Mouse (Mus musculus): ENCODE data around the gene Pglyrp1. TPM values are rescaled to one million over a fixed set of nuclear protein-coding genes. Genes with fewer than 3 reads are reported as not detected.

Gene Pglyrp1
- polyA plus RNA-seq, 1 experiment: 0.11 TPM

DNA sequence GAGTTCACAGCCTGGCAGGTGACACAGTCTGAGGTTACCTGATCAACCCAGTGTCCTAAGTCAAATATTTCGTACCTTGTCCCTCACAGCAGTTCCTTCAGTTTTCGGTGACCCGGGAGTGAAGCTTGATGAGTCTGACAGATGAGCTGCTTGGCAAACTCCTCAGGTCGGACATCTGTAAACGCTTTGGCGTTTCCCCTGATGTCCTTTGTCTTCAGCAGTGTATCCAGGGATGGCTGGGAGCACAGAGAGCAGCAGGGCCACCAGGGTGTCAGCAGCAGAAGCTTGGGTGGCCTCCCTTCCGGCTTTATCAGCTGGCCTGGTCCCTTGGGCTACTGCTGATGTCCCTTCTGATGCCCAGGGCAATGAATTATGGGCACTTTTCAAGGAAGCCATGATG, 7.6 kb downstream of the Pglyrp1 start:
- TF ChIP-seq GATA1 (IDR thresholded peaks at IDR 0.05; ENCODE audit: low read length) (no peak), TAL1 (IDR thresholded peaks at IDR 0.05; ENCODE audit: low read length) (no peak)
- H3K27me3 ChIP-seq (ENCODE audit: control insufficient read depth): no peaks in the 10 kb centered on the region
- H3K4me3 ChIP-seq (replicated peaks): no peak overlapping the region
- no peaks in the 10 kb centered on the region for H3K9me3 ChIP-seq (ENCODE audit: control insufficient read depth, low read length)
- no peaks in the 10 kb centered on the region for H3K4me1 ChIP-seq (ENCODE audit: control insufficient read depth)
- H3K36me3 ChIP-seq (ENCODE audit: control insufficient read depth): no peaks in the 10 kb centered on the region

DNA sequence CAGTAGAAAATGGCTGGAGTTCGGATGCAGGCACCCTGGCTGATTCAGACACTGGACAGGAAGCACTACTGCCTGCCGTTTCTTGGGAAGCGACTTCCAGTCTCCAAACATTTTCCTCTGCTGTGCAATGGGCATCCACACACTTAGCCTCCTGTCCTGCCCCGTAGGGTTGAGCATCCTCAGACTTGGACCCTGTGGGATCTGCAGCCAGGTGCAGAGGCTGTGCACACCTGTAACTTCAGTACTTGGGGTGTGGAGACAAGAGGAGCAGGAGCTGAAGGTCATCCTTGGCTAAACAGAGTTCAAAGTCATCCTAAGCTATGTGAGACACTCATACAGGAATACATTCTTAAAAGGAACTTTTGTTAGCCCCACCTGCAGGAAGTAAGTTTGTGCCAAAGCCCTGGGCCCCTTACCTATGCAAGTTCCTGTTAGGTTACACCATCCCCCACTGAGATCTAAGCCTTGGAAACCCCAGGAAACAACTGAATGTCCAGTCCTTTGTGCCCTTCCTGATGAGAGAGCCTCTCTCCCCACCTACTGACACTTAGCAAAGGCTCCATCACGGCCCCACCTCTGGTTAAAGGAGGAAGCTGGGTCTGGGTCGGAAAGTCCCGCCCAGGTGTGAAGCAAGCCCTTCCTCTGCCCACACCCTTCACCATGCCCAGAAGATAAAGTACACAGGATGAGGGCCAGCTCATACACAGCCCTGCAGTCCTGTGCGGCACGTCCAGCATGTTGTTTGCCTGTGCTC, 13.0 kb downstream of the Pglyrp1 start:
- Histone ChIP-seq H3K9me3 (ENCODE audit: control insufficient read depth, low read length) (no peaks in the 10 kb centered on the region), H3K36me3 (ENCODE audit: control insufficient read depth) (no peaks in the 10 kb centered on the region), H3K4me1 (ENCODE audit: control insufficient read depth) (no peaks in the 10 kb centered on the region), H3K4me3 (replicated peaks) (no peak overlapping the region), H3K27me3 (ENCODE audit: control insufficient read depth) (no peaks in the 10 kb centered on the region)
- no peak for TF ChIP-seq TAL1 (IDR thresholded peaks at IDR 0.05; ENCODE audit: low read length)
- TF ChIP-seq GATA1 (IDR thresholded peaks at IDR 0.05; ENCODE audit: low read length): no peak

DNA sequence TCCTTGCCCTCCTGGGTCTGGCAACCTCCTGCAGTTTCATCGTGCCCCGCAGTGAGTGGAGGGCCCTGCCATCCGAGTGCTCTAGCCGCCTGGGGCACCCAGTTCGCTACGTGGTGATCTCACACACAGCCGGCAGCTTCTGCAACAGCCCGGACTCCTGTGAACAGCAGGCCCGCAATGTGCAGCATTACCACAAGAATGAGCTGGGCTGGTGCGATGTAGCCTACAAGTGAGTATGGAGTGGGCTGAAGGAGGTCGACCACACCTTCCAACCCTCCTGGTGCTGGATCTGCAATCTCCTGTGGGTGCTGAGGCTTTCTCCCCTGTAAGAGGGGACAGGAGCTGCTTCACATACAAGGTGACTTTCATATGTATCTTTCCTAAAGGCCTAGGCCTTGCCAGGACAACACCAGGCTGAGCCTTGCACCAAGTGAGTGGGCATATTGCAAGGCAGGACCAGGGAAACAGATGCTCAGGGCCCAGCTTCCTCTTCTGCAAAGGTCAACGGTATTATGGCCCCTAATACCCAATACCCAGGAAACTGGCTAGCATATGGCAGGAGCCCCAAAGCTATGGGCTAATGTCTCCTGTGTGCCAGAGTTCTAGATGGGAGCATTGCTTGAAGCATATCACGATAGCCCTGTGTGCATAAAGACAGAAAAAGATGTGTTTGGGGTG, 13.8 kb downstream of the Pglyrp1 start:
- H3K36me3 ChIP-seq (ENCODE audit: control insufficient read depth): no peaks in the 10 kb centered on the region
- TF ChIP-seq GATA1 (IDR thresholded peaks at IDR 0.05; ENCODE audit: low read length) (no peak), TAL1 (IDR thresholded peaks at IDR 0.05; ENCODE audit: low read length) (no peak)
- H3K9me3 ChIP-seq (ENCODE audit: control insufficient read depth, low read length): no peaks in the 10 kb centered on the region
- no peaks in the 10 kb centered on the region for H3K4me1 ChIP-seq (ENCODE audit: control insufficient read depth)
- no peak overlapping the region for H3K4me3 ChIP-seq (replicated peaks)
- H3K27me3 ChIP-seq (ENCODE audit: control insufficient read depth): no peaks in the 10 kb centered on the region

DNA sequence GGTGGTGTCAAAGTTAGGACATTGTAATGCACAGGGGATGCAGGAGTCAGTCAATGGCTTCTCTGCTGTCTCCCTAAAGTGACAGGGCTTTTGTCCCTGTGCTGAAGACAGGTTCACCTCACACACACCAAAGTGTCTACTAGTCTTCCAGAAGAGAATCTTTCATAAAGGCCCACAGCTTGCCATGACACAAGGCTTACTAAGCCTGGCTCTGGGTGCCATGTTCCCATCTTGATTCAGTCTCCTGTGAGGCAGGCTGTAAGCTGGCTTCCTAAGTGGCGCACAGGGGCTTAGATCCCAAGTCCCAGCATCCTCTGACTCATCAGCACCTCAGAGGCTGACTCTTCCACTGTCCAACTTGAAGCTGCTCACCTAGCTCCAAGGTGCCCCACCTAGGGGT, 15.8 kb downstream of the Pglyrp1 start:
- no peaks in the 10 kb centered on the region for H3K27me3 ChIP-seq (ENCODE audit: control insufficient read depth)
- H3K36me3 ChIP-seq (ENCODE audit: control insufficient read depth): no peaks in the 10 kb centered on the region; the same call in 1 of the 2 replicates
- no peak overlapping the region for H3K4me3 ChIP-seq (replicated peaks)
- no peaks in the 10 kb centered on the region for H3K9me3 ChIP-seq (ENCODE audit: control insufficient read depth, low read length)
- H3K4me1 ChIP-seq (ENCODE audit: control insufficient read depth): no peaks in the 10 kb centered on the region
- TF ChIP-seq TAL1 (IDR thresholded peaks at IDR 0.05; ENCODE audit: low read length) (no peak), GATA1 (IDR thresholded peaks at IDR 0.05; ENCODE audit: low read length) (no peak)

DNA sequence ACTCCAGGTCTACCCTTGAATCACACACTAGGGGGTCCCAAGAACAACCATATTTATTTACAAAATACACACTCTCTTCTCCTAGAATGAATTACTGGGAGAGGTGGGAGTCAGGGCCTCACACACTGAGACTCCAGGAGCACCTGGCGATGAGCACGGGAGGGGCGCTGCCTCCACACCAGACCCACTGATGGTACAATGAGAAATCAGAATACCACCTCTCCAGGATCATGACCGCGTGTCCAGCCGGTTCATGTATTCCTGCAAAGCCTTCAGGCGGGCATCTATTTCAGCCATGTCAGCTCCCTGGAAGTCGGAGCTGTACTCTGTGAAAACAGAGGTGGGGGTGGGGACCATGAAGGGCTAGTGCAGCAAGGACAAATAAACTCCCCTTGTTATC, 19.7 kb downstream of the Pglyrp1 start:
- Histone ChIP-seq H3K4me1 (ENCODE audit: control insufficient read depth) (peaks cover 21% of the 10 kb centered on the region), H3K36me3 (ENCODE audit: control insufficient read depth) (no peaks in the 10 kb centered on the region; the same call in 1 of the 2 replicates)
- TF ChIP-seq GATA1 (IDR thresholded peaks at IDR 0.05; ENCODE audit: low read length) (no peak), TAL1 (IDR thresholded peaks at IDR 0.05; ENCODE audit: low read length) (no peak)

DNA sequence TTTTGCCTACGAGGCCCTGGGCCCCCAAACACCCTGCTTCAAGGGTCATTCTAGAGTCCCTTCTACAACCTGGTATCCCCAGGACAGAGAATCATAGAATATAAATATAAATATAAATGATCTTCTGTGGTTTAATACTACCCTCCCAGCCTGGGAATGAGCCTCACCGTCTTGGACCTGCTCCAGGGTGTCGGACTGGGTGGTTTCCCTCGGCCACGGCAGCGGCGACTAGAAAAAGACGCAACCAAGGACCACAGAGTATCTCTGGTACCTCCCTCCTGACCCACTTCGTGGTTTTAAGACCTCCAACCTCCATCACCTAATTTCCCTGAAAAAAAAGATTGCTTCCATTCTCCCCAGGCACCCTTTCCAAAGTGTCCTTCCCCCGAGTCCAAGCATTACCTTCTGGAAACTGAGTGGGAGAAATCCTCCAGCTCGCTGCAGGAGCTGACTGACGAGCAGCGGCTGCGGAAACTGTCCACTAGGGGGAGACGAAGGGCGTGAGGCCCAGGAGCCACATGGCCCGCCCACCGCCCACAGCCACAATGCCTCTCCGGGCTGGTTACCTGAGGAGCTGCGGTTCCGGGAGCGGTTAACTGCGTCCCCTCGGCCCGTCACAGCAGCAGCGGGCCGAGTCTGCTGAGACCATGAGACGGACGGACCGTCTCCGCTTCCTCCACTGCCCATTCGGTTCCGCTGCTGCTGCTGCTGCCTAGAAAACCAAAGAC, 20.9 kb downstream of the Pglyrp1 start:
- peak overlapping the region; percentile 44 for H3K4me3 ChIP-seq (replicated peaks)
- H3K27me3 ChIP-seq (ENCODE audit: control insufficient read depth): peaks cover 19% of the 10 kb centered on the region
- H3K9me3 ChIP-seq (ENCODE audit: control insufficient read depth, low read length): no peaks in the 10 kb centered on the region
- peaks cover 21% of the 10 kb centered on the region for H3K4me1 ChIP-seq (ENCODE audit: control insufficient read depth)
- H3K36me3 ChIP-seq (ENCODE audit: control insufficient read depth): no peaks in the 10 kb centered on the region; the same call in 1 of the 2 replicates
- TF ChIP-seq TAL1 (IDR thresholded peaks at IDR 0.05; ENCODE audit: low read length) (no peak), GATA1 (IDR thresholded peaks at IDR 0.05; ENCODE audit: low read length) (no peak)

More for the DNA sequence above, 19.7 kb downstream of the Pglyrp1 start:
- peaks cover 19% of the 10 kb centered on the region for H3K27me3 ChIP-seq (ENCODE audit: control insufficient read depth)
- H3K4me3 ChIP-seq (replicated peaks): no peak overlapping the region
- no peaks in the 10 kb centered on the region for H3K9me3 ChIP-seq (ENCODE audit: control insufficient read depth, low read length)

DNA sequence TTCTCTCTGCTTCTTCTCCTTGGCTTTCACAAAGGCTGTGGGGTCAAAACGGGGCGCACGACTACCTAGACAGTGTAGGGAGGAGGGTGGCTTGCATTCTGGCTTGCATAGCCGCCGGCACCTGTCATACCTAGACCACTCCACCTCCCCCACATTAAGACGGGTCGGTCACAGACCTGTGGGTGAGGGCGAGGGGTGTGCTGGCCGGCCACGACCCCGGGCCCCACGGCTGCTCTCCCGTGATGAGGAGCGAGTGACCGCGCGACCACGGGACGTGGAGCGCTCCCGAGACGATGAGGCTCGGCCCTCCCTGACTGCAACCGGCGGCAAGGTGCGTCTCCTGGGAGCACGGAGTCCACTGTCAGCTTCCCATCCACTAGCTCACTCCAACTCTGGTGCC, 21.9 kb downstream of the Pglyrp1 start:
- TF ChIP-seq GATA1 (IDR thresholded peaks at IDR 0.05; ENCODE audit: low read length) (no peak), TAL1 (IDR thresholded peaks at IDR 0.05; ENCODE audit: low read length) (no peak)
- H3K27me3 ChIP-seq (ENCODE audit: control insufficient read depth): peaks cover 19% of the 10 kb centered on the region
- no peaks in the 10 kb centered on the region for H3K9me3 ChIP-seq (ENCODE audit: control insufficient read depth, low read length)
- H3K4me3 ChIP-seq (replicated peaks): no peak overlapping the region
- peaks cover 7% of the 10 kb centered on the region for H3K36me3 ChIP-seq (ENCODE audit: control insufficient read depth)
- peaks cover 21% of the 10 kb centered on the region for H3K4me1 ChIP-seq (ENCODE audit: control insufficient read depth)

DNA sequence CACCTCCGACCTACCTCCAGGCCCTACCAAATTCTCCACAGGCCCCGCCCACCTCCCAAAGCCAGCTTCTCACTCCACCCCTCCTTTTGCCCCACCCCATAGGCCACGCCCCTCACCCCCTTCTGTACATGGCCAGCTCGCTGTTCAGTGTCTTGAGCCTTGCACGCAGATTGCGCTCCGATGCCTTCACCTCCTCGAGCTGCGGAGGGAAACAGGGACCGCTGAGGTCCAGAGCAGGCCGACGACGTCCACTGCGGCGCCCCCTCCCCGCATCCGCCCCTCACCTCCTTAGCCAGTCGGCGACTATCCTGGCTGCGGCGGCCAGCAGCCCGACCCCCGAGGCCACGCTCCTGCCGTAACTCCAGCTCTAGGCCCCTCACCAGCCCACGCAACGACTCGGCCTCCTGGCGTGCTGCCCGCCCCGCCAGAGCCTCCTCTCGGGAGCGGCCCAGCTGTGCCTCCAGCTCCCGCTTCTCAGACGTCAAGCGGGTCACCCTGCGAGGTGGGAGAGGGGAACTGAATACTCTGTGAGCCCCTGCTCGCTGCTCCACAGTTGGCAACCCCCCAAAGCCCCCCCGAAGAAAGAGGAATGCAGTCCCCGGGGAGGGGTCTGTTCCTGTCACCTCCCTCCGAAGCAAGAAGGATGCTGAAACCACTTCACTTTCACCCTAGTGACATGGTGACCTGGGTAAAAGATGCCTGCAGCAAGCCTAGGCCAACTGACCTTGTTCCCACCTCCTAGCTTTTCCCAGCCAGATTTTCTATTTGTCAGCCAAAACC, 22.7 kb downstream of the Pglyrp1 start:
- Histone ChIP-seq H3K4me1 (ENCODE audit: control insufficient read depth) (peaks cover 21% of the 10 kb centered on the region), H3K4me3 (replicated peaks) (peak overlapping the region; percentile 15), H3K27me3 (ENCODE audit: control insufficient read depth) (peaks cover 19% of the 10 kb centered on the region), H3K9me3 (ENCODE audit: control insufficient read depth, low read length) (no peaks in the 10 kb centered on the region), H3K36me3 (ENCODE audit: control insufficient read depth) (peaks cover 13% of the 10 kb centered on the region)
- no peak for TF ChIP-seq TAL1 (IDR thresholded peaks at IDR 0.05; ENCODE audit: low read length)
- no peak for TF ChIP-seq GATA1 (IDR thresholded peaks at IDR 0.05; ENCODE audit: low read length)
